Mouse (Mus musculus) CD4-positive, CD25-positive, alpha-beta regulatory T cell, adult 2 months (primary cell): ENCODE results near the gene Krt87.

Source experiments
- DNase-seq: peaks from one replicate; pipeline ENCODE4 v3.0.0-alpha.2; 2012; ENCODE audit warnings: low read depth, low spot score

Gene Krt87

DNA sequence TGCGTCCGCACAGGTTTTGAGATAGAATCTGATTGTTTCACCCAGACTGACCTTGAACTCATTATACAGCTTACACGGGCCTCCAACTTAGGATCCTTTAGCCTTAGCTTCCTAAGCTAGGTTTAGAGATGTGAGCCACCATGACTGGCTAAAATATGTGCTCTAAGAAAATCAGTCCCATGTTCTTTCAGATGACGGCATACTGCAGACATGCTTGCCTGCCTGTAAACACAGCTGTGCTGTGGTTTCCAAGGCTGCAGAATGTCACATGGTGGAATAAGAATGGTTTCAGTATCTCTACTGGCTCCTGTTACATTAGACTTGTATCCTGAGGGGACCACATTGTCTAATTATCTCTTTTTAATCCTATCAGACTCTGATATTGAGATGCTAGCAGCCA lies 19.7 kb downstream of the Krt87 start:
- DNase-seq: no peak

DNA sequence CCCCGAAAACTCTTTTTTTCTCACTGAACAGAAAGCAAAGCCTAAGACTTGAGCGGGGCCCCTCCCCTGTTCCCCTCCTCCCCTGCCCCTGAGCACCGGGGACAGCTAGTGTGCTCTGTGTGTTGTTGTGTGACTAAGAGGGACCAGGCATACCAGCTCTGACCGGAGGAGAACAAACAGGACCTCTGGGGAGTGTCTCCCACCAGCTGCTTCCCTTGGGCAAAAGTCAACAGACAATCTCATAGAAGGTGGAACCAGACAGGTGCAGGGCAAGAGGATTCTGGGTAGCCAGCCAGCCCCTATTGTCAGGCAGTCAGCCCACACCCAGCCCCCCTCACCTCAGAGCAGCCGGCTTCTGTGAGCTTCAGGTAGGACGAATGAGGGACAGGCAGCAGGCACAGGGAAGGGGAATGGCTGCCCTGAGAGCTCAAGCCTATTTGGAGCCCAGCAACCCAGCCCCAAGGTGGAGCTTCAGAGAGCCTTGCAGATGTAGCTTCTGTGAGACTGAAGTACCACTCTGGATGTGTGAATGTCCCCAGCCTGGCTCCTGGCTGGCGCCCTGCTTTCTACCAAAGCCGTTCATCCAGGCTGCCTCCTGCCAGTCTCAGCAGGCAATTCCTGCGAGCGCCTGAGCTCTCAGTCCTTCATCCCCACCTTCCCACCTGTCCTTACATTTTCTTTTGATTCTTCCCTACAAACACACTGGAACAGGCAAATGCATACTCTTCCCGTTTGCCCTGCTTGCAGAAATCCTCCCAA lies 23.6 kb downstream of the Krt87 start:
- no peak for DNase-seq

DNA sequence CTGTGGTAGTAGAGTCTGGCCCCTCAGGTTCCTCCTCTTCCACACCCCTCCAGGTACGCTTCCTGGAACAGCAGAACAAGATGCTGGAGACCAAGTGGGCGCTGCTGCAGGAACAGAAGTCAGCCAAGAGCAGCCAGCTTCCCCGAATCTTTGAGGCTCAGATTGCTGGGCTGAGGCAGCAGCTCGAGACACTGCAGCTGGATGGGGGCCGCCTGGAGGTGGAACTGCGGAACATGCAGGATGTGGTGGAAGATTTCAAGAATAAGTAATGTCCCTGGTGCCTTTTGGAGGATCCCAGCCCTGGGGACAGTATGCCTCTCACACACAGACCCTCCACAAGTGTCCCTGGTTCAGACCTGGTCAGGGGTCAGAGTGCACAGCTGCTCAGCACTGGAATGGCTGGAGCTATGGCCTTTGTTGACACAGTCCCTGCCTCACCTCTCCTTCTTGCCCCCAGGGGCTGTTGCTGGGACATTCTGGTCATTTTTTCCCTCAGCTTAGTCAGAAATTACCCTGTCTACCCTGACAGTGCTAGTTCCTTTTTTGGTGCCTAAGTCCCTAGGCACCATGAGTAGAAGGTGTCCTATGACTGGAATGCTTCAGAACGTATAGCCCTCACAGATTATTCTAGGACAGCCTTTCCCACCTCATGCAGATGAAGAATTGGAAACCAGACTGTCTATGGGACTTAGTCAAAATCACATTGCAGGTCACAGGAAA lies 24.5 kb downstream of the Krt87 start:
- no peak for DNase-seq

DNA sequence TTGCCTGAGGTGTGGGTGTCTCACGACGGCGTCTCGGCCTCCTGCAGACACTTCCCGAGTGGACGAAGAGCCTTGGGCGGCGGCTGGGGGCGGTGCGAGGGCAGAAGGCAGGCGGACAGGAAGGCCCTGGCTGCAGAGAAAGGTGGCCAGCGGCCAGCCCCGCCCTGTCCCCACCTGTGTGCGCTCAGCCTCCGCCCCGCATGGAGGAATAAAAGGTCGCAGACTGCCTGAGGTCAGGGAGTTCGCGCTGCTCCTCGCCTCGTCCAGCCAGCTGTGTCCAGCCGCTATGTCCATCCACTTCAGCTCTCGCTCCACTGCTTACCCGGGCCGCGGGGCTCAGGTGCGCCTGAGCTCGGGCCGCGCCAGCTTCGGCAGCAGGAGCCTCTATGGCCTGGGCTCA lies 26.4 kb downstream of the Krt87 start:
- DNase-seq: no peak

DNA sequence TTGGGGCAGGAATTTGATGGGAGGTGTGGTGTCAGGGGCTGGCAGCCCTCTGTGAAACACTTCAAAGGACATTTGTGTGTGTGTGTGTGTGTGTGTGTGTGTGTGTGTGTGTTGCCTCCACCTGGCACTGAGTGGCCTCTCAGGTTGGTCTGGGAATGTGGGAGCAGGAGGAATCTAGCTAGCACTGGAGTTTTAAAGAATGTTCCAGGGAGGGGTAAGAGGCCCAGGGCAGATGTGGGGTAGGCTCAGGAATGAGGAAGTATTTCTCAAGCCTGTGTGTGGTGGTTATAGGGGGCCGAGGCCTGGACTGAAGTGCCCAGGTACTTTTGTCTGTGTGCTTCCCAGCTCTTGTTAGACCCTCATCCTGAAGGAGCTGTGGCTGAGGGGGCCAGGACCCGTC lies 27.8 kb downstream of the Krt87 start, which contains the start of gene Krt7:
Krt7 (plus strand) TSS at position 269 of the 400 bp plus-strand sequence.
- DNase-seq: no peak

DNA sequence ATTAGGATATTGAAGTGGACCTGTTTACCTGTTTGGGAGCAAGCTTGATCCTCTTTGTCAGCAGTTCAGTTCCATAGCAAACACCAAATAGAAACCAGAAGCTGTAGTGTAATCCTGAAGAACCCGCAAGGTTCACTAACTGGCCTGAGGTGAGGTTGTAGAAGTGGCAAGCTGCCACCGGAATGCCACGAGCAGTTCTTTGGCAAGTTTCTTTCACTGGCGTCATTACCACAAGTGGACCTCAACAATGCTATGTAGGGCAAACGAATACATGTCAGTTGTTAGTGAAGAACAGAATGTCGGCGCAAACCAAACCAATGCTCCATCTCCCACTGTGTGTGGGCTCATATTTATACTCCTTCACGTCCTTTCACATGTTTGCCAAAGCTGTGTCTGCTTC lies 40.3 kb downstream of the Krt87 start:
- DNase-seq: no peak

DNA sequence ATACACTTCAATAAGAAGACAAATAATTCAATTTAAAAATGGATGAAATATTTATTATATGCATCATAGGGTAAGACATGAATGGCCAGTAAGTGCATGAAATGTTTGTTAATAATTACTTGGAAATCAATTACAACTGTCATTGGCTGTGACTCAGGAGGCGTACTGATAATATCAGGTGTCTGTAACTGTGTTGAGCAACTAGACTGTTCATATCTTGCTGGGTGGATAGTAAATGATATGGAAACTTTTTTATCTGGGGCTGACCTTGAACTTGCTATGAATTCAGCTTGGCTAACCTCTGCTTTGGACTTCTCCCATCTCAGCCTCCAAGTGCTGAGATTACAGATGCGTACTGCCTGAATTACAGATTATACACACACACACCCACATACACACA lies 40.9 kb downstream of the Krt87 start:
- DNase-seq: no peak

DNA sequence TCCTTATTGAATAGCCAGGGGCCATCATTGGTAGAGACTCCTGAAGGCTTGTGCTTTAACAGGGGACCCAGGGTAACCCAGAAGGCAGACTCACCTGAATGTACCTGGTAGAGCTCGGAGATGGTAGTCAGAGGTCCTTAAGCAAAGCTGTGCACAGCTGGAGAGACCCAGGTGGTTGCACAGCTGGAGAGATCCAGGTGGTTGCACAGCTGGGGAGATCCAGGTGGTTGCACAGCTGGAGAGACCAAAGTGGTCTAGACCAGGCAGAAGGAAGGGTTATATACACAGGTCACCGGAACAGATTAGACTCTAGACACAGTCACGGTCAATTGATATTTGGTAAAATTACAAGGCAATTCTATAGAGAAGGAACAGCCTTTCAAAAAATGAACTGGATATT lies 41.7 kb downstream of the Krt87 start:
- no peak for DNase-seq

DNA sequence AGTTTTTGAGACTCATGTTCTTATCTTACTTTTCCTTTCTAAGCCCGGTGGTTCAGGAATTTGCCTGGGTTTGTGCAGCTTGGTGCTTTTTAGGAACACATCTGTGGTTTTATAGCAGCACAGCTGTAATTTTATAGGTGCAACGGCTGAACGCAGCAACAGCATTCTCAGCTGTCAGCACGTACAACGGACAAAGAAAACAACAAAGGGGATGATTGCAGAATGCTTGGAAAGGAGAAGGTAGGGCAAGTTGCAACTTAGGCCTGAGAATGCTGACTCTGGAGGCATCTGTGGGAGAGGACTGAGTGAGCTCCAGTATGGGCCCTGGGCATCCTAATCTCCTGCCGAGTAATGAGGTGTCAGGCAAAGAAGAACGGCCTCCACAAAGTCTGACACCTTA lies 42.1 kb downstream of the Krt87 start:
- no peak for DNase-seq

DNA sequence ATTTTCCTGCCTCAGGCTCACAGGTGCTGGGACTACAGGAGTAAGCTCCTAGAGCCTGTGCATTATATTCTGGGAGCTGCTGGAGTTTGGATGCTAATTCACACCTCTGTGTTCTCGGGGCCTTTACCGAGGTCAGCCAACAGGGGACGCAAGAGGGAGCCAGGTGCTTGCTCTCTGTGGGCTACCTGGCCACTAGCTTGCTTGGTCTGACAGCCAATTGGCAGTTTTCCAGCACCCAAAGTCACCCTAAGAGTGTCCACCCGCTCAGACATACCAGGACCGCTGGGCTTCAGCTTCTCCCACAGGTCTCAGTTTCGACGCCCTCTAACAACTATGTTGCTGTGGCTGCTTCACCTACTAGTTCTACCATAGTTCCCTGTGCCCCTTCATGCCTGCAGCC lies 43.7 kb downstream of the Krt87 start:
- DNase-seq: no peak

DNA sequence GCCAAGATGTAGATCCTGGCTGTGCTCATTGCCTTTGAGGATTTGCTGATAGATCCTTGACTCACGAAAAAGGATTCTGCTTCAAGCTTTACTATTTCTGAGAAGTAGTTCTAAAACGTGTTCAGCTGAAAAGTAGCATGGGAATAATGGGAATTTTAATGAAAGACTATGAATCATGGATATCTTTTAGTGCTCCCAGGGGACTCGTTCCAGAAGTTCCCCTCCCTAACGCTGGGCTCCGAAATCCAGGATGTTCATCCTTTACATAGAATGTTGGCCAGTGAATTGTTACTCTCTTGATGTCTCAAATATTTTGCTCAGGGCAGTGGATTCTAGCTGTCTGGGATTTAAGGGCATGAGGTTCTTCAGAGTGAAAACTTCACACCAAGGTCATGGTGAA lies 46.4 kb downstream of the Krt87 start:
- DNase-seq: no peak

DNA sequence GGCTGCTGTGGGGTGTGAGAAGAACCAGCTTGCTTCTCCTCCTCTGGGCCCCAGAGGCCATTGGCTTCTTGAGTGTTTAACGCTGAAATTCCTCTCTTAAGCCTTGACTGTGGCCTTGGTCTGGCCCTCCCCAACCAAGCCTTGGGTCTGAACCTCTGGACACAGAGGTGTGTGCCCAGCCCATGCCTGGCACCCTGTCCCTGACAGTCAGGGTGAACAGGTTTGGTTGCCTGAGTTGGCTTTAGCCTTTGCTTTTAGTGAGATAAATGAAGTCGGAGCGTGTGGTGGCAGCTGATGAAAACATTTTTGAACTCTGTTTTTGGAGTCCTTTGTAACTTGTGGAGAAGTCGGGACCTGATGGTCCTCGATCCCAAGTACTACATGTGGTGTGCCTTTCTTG lies 48.4 kb downstream of the Krt87 start:
- DNase-seq: no peak

DNA sequence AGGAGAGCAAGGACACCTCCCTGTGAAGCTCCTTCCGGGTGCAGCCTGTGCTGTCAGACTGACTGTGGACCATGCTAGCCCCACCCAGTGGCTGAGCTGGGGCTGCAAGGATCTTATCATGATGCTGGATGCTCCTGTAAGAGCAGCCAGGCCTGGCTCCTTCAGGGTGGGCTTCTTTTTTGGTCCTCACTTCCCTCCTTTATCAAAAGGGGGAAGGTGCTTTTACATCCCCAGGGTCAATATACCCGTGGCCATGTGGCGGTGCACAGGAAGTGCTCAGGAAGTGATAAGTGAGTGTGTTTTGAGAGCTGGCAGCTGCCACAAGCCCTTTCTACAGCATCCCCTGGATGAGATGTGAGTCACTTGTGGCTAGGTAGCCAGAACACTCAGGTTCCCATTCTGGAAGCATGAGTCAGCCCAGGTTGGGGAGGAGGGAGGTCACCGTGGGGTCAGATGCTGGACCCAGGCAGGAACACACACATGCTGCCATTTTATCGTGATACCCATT lies 50.5 kb downstream of the Krt87 start:
- peak; percentile 58 for DNase-seq

DNA sequence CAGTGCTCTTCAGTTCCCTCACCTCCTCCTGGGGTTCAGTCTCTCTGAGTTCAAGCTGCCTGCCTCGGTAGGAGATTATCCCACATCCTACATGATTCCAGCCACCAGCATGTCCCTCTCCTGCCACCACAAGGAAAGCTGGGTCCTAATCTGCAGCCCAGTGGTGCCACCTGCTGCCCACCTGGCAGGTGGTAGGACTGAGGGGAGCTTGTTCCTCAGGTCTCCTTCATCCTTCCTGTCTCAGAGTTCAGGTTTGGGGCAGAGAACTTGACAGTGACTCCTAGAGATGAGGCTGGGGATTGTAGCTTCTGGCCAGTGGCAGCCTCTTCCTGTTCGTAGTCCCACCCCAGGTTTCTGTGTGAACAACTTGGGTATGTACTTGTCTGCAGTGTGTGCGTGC lies 51.4 kb downstream of the Krt87 start:
- DNase-seq: peak; percentile 29

DNA sequence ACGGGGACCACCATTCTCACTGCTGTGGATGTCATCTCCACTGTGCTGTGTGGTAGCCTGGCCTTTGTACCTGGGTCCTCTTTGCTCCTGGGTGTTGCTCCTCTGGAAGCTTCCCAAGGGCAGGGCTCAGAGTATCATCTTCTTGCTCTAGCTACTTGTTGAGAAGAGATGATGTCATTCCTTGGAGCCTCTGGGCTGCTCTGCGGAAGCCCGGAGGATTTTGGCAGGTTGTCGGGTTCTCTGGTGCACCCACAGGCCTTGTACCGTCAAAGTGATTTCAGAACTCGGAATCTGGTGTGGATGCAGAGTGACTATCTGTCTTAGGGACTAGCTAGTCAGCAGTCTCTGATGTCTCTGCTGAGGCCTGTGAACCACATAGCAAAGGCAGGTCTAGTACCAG lies 53.5 kb downstream of the Krt87 start:
- no peak for DNase-seq

DNA sequence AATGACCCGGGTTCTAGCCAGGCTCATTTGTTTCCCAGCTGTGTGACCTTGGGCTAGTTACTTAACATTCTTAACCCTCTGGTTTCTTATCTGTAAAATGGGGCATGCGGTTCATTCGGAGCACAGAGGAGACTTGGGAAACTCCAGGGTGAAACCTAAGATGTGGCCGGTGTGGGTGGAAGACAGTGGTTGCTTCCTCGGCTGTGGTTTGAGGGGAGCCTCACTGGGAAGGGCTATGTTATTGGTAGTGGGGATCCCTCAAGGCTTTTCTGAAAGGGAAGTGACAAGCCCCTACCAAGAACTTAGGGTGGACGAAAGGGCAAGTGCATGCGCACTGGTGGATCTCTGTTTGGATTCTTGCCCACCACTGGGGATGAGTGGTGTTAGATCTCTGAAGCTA lies 54.0 kb downstream of the Krt87 start:
- DNase-seq: no peak

DNA sequence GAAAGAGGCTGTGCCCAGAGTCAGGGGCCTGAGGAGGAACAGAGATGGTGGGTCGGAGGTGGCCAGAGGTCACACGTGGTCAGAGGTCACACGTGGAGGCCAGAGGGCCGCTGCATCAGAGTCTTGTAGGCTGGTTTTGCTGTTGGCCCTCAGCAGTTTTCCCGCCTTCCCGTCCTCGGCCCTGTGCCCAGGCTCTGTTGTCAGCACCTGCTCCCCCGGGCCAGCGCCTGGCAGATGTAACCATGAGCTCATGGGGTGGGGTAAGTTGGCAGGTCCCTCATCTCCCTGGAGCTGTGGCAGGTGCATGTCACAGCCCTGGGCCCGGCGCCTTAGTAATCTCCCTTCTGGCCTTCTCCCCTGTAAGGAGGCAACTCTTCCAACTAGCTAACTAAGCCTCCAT lies 55.8 kb downstream of the Krt87 start:
- DNase-seq: no peak

DNA sequence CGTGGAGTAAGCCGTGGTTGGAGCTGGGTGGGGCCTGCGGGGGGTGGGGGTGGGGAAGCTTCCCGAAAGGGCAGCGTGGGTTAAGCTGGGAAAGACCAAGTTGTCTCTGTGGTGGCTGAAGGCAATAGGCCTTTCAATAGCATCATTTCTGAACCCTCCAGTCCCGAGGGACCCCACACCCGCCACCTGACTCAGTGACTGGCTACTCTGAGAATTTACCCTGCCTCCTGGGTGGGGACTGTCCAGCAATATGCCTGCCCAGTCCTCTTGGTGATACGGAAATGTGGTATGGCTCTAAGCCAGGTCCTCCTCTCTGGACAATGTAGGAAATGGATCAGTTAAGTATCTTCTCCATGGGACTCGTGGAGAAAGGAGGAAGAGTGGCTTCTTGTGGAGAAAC lies 56.8 kb downstream of the Krt87 start:
- no peak for DNase-seq
